Mouse (Mus musculus): ENCODE results near the gene Cobll1. TPM values are rescaled to one million over a fixed set of nuclear protein-coding genes. Genes with fewer than 3 reads are reported as not detected.

Gene Cobll1
- total RNA-seq, 2 experiments from 2014 or later = 7.3 to 9.2 TPM

DNA sequence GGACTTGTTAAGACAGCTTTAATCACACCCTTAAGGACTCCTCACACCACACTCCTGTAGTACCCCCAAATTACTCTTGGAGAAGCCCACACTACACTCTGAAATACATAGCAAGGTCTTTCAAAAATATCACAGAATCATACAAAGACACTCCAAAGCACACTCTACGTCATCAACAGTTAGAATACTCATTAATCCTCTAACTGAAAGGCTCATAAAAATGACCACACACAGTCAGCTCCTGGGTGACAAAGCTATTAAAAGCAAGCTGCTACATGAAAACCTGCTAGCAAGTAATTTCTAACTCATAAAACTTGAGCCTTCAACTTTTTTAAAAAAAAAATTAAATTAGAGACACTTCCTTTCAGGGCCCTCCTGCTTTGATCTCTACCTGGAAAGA, 91.8 kb downstream of the Cobll1 start:
- no peak for DNase-seq

DNA sequence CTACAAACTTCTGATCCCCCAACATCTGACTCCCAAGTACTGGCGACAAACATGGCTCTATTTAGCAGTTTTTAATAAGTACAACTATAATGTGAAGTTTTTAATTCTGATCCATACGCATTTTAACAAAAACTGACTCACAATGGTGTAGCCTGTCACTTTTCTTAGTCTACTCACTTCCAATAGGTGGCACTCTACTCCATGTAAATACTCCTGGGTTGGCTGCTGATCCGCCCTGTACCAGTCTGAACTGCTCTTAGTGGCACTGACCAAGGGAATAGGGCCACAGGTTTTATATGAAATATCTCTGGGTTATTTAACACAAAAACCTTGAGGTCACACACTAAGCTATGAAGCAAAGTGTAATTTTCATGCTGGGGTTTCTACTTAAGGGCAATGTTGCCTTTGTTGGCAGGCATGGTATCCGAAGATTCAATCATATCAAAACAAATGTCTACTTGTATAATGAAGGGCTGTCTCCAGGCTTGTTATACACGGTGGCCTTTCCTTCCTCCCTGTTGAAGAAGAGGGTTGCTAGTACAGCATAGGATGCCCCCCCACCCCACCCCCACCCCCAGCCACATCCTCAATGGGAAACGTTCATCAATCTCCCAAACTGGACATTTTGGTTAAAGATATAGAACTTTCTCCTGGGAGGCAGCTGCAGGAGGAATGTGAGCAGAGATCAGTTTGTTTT, 93.6 kb downstream of the Cobll1 start:
- DNase-seq = no peak

DNA sequence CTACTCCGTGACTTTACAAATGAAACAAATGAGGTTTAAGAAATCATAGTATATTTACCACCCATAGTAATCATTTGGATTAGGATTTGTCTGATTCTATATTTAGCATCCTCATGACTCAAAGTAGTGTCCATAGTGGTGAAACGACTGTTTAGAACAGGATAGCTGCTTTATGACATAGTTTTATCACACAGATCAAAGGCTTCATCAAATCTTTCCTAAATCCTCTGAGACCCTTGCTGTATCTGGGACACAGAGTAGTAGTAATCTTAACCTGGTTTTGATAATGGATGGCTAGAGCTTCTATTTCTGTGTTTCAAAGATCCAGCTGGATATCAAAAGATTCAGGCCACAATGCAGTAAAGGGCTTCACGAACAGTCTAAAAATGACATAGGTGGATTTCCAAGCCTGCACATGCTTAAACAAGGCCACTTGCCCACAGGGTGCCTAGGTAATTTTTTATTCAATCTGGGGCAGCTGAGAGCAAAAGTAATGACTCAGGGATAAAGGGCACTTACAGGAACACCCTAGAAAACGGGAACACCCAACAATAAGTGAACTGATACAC, 98.0 kb downstream of the Cobll1 start:
- DNase-seq = no peak

DNA sequence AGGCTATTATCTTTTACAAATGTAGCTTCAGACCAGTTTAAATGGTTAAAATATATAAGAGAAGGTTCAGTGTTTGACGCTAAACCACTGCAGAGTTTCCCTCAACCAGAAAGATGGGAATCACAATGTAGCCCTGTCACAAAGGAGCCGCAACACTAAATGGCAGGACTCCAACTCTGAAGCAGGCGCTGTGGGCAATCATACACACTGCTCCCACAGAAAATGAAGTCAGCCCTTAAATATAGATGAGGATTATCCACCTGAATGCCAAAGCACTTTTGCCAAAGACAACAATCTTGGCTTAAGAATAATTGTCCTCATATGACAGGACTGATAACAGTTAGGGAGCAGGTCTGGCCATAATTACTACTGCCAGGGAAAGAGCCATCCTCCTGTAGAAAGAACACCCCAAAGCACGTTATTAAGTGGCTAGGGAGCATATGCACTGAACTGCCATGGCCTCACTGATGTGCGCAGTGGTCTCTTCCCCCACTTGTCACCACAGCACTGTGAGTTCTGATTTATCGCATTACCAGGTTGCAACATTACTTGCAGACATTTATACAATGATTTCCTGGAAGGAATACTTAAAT, 98.8 kb downstream of the Cobll1 start:
- DNase-seq = no peak

DNA sequence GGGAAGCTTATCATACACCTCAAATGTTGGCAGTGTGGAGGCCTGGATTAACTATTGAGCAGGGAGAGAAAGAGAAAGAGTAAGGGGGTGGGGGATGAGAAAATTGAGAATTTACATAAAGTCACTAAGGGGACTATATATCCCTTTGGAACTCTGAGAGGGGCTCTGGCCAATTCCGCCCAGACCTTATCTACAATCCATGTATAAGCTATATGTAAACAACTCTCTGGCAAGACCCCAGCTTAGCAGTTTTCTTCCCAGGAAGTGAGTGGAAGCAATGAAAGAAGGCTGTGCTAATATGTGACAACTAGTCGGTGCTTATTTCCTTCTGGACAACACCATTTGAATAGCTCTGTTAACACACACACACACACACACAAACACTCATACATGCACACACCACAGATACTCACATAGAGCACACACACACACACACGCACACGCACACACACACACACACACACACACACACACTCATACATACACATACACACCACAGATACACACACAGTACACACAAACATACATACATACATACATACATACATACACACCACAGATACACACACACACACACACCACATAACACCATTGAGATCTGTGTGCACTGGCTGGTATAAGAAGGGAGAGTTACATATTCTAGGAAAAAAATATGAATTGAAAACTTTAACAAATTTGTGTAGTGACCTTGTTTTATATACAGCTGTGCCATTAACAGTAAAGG, 99.4 kb downstream of the Cobll1 start:
- no peak for DNase-seq

DNA sequence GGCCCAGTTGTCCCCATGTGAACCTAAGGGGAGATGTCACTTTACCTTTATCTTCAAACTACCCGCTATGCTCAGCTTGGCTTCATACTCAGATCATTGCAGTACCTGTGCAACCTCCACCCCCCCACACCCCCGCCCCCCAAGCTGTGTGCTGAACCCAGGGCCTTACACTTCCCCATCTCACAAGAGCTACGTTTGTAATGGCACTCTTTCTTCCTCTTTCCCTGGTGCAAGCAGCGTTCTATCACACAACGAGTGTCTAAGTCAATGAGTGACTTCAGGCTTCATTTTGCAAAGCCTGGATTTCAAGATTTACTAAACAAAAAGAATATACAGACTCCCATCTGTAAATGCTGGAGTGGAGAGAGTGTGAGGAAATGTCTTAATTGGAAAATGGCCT, 100.2 kb downstream of the Cobll1 start:
- no peak for DNase-seq

DNA sequence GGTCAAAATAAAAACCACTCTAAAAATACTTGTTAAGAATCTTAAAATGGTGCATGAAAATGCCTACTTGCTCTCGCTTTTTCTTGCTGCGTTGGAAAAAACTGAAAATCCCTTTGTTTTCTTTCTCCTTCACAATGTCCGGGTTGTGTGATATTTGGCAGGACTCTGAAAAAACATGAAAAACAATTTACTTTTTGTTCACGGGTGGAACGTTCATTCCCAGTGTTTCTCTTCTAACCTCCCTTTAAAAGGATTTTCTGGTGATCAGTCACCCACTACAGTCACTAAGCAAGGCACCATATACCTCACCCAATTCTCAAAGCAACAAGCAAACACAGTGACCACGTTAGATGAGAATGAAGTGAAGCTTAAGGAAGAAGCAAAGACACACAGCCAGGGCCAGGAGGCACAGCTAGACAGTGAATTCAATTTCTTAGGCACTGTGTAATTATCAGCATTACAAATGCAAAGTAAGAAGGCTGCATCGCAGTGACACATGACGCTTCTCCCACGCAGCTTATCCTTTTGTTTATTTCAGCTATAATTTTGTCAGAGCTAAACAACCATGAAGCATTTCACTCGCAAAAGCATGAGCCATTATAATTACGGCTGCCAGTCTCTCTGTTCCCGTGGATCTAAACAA, 112.9 kb downstream of the Cobll1 start:
- DNase-seq = no peak

DNA sequence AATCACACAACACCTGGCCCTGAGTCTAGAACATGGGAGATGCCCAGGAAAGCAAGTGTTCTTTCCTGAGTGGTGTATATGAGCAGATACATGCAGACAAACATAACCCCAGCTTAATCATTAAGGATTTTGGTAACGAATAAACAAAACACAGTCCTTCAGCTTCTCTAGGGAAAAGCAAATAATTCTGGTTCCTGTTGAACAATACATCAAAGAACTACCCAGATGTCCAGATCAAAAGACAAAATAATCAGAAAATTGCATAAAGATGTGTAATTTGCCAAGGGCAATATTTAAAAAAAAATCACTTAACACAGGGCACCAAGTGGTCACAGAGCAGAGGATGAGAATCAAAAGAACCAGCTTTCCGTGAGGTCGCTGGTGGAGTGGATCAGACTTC, 115.5 kb downstream of the Cobll1 start:
- no peak for DNase-seq

DNA sequence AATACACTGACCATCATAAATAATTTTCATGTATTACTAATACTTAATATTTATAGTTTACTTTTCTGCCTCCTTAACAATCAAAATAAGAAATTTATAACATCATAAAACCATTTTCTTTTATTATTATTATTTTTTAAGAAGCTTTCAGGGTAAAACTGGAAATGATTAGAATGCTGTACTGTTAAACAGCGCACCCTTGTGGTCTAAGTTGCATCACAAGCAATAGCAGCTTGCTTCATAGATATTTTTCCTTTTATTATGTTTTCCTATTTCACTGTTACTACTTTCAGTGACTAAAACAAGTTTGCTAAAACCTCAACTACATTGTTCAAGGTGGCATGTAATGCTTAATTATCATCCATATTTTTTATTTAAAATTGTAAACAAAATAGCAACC, 117.8 kb downstream of the Cobll1 start:
- peak; percentile 31 for DNase-seq

DNA sequence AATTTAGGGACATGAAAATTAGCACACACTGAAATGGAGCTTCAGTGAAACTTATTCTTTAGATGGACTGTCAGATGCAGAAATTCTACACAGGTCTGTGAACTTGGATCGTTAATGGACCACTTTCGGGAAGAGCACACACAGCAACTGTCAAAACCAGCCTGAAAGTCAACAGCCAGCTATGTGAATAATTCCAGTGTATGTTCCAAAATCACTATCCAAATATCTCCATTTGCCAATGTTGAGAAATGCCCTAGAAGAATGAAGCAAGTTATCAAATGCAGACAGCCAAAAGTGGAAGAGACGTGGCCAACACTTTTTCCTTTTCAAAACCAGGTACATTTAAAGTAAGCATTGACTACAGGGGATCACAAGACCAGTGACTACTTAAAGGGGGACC, 118.2 kb downstream of the Cobll1 start:
- DNase-seq = no peak

DNA sequence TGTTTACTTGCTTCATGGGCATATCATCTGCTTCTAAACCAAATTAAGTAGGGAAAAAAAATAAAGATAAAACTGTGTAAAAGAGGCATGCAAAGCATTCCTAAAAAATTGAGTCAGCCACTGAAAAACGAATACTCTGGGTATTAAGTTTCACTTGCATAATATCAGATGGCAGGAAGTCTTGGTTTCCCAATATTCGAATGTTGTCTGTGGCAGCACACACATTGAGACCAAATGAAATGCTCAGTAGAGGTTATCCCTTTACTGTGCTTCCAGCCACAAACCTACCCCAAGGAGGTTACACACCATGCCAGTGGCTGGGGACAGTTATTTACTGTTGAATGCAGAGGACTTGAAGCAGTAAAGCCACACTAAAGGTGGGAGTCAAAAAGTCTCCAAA, 119.1 kb downstream of the Cobll1 start:
- DNase-seq = no peak

DNA sequence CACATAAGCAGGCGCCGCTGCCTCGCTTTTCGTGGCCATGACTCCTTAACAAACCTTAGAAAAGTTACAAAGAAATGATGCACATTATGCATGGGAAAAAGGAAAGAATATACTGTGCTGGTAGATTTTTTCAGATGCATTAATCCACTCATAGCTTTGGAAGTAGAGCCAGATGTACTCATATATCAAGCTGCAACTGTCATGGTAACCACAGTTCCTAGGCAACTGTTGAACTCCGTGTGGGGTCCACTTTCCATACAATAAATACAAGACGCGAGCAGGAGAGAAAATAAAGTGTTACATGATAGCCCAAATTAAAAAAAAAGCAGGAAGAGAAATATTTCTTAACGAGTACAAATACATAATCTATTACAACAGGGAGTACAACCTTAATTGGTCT, 119.5 kb downstream of the Cobll1 start:
- DNase-seq = no peak

DNA sequence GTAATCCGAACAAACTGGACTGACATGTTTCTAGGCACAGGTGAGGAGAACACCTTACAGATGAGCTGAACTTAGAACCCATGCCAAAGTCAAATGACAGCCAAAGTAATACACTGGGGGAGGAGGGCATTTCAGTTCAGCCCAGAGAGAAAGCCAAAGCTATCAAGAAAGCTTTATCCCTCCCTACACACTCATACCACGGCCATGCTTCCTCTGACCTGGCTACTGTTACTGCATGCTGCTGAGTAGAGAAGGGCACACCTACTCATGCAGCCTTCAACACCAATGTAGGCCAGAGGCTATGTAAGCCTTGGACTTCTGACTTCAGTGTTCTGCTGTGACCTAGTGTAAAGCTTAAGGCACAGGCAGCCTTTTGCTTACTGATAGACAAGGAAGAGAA, 120.1 kb downstream of the Cobll1 start:
- no peak for DNase-seq

DNA sequence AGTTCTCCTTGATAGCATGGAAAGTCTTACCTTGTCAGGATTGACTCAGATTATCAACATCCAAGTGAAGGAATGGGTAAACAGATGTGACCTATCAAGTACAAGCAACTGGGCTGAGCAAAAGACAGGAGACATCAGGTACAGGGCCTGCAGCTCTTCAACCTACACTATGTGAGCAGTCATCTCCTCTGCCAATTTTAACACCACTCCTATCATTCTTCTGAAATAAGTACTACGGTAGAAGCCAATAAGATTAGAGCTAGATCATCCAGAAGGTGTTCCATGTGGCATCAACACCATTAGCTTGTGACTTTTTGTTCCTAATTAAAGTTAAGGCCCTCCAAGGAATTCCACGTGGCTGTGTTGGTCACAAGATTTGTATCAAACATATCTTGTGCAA, 121.3 kb downstream of the Cobll1 start:
- DNase-seq = no peak

DNA sequence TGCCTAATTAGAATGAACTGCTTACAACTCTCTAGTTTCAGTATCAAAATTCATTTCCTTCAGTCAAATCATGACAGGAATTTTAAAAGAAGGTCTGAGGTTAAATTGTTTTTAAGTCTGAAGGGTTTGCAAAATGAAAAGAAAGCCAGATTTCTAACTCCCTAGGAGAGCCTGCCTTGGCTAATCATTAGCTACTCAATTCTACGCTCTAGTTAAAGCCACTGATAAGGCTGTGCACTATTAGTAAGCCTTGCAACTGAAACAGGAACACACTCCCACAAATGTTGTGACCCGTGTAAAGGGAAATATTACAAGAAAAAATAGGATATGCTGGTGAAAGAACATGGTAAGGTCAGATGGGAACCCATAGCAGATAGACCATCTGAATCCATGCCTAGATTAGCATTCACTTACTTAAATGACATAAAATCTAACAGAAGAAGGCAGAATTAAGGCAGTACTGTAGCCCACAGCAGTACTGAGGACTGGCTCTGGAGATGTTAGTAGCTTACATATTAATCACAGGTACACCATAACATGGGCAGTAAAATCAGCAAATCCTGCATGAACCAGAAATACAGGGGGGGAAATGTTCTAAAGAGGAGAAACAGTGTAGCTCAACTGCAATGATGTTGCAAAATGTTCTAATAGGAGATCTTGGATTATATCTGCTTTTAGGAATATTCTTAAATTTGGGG, 122.6 kb downstream of the Cobll1 start:
- no peak for DNase-seq

DNA sequence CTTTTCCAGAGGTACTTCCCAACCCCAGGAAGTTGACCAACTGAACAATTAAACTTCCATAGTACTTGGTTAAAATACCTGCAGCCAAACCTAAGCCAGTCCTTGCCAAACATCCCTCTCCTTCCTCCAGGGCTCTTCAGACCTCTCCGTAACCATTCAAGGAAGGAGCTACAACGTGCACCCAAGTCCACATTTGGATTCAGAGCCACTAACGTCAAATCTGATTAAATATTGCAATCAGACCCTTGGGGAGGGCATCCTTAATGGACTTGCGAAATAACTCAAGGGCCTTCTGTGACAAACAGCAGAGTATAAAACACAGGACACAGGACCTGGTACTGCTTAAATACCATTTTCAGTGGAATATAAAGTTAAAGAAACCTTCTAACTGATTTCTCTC, 126.0 kb downstream of the Cobll1 start:
- DNase-seq = no peak

DNA sequence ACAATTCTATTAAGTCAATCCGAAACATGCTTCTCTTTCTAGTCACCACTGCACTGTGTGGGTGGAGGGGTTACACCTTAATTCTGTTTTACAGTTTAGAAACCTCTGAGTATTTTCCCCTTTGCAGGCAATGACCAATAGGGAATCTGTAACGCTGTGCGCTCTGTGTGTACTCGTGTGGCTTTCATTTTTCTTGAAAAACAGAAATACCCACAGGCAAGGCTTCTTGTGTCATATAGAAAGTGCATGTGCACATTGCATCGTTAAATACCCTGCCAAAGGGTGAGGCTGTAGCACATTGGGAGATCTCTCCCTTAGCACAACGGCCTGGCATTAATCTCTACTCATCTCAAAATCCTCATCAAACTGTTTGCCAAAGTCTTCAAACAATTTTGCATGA, 134.6 kb downstream of the Cobll1 start:
- DNase-seq = no peak

DNA sequence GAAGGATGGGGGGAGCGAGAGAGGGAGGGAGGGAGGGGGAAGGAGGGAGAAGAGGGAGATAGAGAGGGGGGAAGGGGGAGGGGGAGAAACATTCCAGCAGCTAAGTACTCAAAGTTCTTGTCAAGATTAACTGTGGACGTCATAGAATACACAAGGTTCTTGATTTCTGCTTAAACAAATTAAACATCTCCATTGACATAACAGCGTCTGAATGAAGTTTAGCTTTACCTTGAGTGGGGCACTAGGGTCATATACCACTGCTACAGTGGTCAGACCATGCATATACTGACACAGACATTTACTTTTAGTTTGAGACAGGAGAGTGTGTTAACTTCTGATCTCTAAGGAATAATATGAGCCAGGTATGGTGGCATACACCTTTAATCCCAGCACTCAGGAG, 135.4 kb downstream of the Cobll1 start:
- DNase-seq = no peak

DNA sequence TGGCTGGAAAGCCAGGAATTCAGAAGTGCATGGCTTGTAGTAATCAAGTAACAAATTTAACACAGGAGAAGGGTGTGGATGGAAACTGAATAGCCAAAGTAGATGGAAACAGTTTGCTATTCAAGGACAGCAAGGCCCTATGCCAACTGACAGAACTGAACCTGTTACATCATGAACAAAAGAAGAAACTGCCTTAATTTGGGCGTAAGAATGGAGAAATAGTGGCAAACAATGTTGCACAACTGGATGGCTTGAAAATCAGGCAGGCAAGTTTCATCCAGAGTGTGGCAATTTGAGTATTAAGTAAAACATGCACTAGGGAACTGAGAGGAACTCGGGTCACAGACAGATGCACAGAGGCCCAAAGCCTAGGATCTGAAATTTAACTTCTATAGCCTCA, 137.8 kb downstream of the Cobll1 start:
- DNase-seq = no peak

DNA sequence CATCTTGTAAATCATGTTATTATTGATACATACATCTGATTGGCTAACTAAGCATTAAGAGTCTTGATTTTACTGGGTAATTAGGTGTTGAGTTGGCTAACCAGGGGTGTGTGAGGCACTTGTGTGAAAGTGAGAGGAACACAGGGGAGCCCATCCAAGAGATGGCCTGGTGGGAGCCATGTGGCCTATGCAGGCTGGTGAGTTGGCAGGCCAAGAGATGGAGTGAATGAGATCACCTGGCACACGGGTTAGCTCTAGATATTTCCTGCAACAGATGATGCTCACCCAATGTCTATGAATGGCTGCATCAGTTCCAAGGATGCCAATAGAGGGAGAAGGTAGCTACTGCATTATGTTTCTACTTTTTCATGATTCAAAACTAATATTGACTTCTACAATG, 139.2 kb downstream of the Cobll1 start:
- no peak for DNase-seq

DNA sequence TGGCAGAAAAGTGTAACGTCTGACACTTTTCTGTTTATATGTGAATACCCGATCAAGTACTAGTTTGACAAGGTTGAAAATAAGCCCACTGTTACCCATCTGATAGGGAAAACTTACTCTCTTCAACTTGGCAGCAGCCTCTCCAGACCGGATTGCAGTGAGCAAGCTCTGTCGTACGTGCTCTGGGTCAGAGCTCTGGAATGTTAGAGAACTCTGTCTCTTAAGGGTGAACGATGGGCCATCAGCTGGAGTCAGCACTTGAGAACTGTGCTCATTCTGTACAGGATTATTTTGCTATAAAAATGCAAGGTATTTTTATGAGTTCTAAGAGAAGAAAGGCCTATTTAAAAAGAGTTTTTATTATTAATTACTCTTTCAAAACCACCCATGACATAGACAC, 143.6 kb downstream of the Cobll1 start:
- no peak for DNase-seq

DNA sequence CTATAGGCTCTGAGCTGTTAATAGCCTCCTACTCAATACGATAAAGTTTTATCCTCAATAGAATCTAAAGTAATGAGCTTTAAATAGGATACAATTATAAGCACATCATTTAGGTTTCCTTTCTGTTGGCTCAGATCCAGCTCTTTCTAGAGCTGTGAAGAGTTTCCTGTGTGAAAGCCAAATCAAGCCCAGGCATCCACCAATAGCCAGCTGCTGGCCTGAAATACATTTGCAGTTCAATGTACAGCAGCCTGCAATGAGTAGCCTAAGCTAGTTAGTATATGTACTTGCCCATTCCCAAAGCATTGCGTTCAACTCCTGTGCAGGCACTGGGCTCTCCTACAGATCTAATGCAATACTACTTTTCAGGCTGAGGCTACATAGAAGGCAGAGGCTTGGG, 145.2 kb downstream of the Cobll1 start:
- DNase-seq = no peak
